Mouse (Mus musculus): ENCODE results near the gene Elovl5. TPM values are rescaled to one million over a fixed set of nuclear protein-coding genes. Genes with fewer than 3 reads are reported as not detected.

The Elovl5 gene
- total and polyA plus RNA-seq, 2 experiments from 2014 or later = 71.6 to 90.5 TPM

- Histone ChIP-seq H3K27ac (no peak overlapping the region), H3K36me3 (ENCODE audit: insufficient read depth, low read length) (peaks cover 4% of the 10 kb centered on the region; the same call in 1 of the 2 replicates), H3K4me1 (ENCODE audit: insufficient read depth, low read length) (peaks cover 3% of the 10 kb centered on the region; the same call in 1 of the 2 replicates), H3K4me3 (ENCODE audit: low read length) (no peak overlapping the region), H3K27me3 (ENCODE audit: insufficient read depth, low read length) (no peaks in the 10 kb centered on the region), H3K9ac (replicated peaks; ENCODE audit: low read length) (no peak overlapping the region), H3K9me3 (ENCODE audit: low read length) (no peaks in the 10 kb centered on the region), H3K4me2 (ENCODE audit: low read depth, low read length) (no peak overlapping the region)
- WGBS = 90% methylated on average over 7 of the region's 7 CpGs
- TF ChIP-seq CTCF (IDR thresholded peaks at IDR 0.05; ENCODE audit: low read depth) = no peak
- DNase-seq (ENCODE audit: low spot score) (no peak), ATAC-seq (no peak)
Measured at GRCm38 (mm10) chr9:77958327-77958726, 41.2 kb downstream of the Elovl5 start.

- H3K4me2 ChIP-seq (ENCODE audit: low read depth, low read length) = no peak overlapping the region
- H3K9ac ChIP-seq (replicated peaks; ENCODE audit: low read length) = no peak overlapping the region
- H3K4me3 ChIP-seq (ENCODE audit: low read length) = no peak overlapping the region
- WGBS = 96% methylated on average over 12 of the region's 12 CpGs
- H3K9me3 ChIP-seq (ENCODE audit: low read length) = no peaks in the 10 kb centered on the region
- no peak overlapping the region for H3K27ac ChIP-seq
- TF ChIP-seq CTCF (IDR thresholded peaks at IDR 0.05; ENCODE audit: low read depth) = no peak
- ATAC-seq (no peak), DNase-seq (ENCODE audit: low spot score) (no peak)
- peaks cover 4% of the 10 kb centered on the region; the same call in 1 of the 2 replicates for H3K36me3 ChIP-seq (ENCODE audit: insufficient read depth, low read length)
- no peaks in the 10 kb centered on the region for H3K27me3 ChIP-seq (ENCODE audit: insufficient read depth, low read length)
- H3K4me1 ChIP-seq (ENCODE audit: insufficient read depth, low read length) = peaks cover 5% of the 10 kb centered on the region; the same call in 1 of the 2 replicates
Measured at GRCm38 (mm10) chr9:77959759-77960158, 42.6 kb downstream of the Elovl5 start.

GRCm38 (mm10) chr9:77961350-77961749 lies 44.2 kb downstream of the Elovl5 start:
- Histone ChIP-seq H3K9ac (replicated peaks; ENCODE audit: low read length) (no peak overlapping the region), H3K4me3 (ENCODE audit: low read length) (no peak overlapping the region), H3K4me2 (ENCODE audit: low read depth, low read length) (no peak overlapping the region), H3K27ac (no peak overlapping the region), H3K27me3 (ENCODE audit: insufficient read depth, low read length) (no peaks in the 10 kb centered on the region), H3K9me3 (ENCODE audit: low read length) (no peaks in the 10 kb centered on the region), H3K36me3 (ENCODE audit: insufficient read depth, low read length) (peaks cover 4% of the 10 kb centered on the region; the same call in 1 of the 2 replicates), H3K4me1 (ENCODE audit: insufficient read depth, low read length) (peaks cover 5% of the 10 kb centered on the region; the same call in 1 of the 2 replicates)
- 83% methylated on average over 6 of the region's 6 CpGs for WGBS
- DNase-seq (ENCODE audit: low spot score) = no peak
- ATAC-seq = no peak
- no peak for TF ChIP-seq CTCF (IDR thresholded peaks at IDR 0.05; ENCODE audit: low read depth)

GRCm38 (mm10) chr9:77964084-77964483 lies 46.9 kb downstream of the Elovl5 start:
- Histone ChIP-seq H3K9me3 (ENCODE audit: low read length) (no peaks in the 10 kb centered on the region), H3K4me1 (ENCODE audit: insufficient read depth, low read length) (peaks cover 5% of the 10 kb centered on the region; the same call in 1 of the 2 replicates), H3K4me3 (ENCODE audit: low read length) (no peak overlapping the region), H3K27ac (no peak overlapping the region; the same call in 1 of the 2 replicates), H3K27me3 (ENCODE audit: insufficient read depth, low read length) (no peaks in the 10 kb centered on the region), H3K9ac (replicated peaks; ENCODE audit: low read length) (no peak overlapping the region), H3K36me3 (ENCODE audit: insufficient read depth, low read length) (peaks cover 4% of the 10 kb centered on the region; the same call in 1 of the 2 replicates), H3K4me2 (ENCODE audit: low read depth, low read length) (no peak overlapping the region)
- TF ChIP-seq CTCF (IDR thresholded peaks at IDR 0.05; ENCODE audit: low read depth) = no peak
- WGBS = 38% methylated on average over 14 of the region's 14 CpGs
- DNase-seq (ENCODE audit: low spot score) (no peak), ATAC-seq (peak; percentile 73)

- Histone ChIP-seq H3K27ac (no peak overlapping the region), H3K27me3 (ENCODE audit: insufficient read depth, low read length) (no peaks in the 10 kb centered on the region), H3K9ac (replicated peaks; ENCODE audit: low read length) (no peak overlapping the region), H3K36me3 (ENCODE audit: insufficient read depth, low read length) (peaks cover 4% of the 10 kb centered on the region; the same call in 1 of the 2 replicates), H3K4me2 (ENCODE audit: low read depth, low read length) (no peak overlapping the region), H3K9me3 (ENCODE audit: low read length) (no peaks in the 10 kb centered on the region), H3K4me1 (ENCODE audit: insufficient read depth, low read length) (peaks cover 5% of the 10 kb centered on the region; the same call in 1 of the 2 replicates), H3K4me3 (ENCODE audit: low read length) (no peak overlapping the region)
- no peak for TF ChIP-seq CTCF (IDR thresholded peaks at IDR 0.05; ENCODE audit: low read depth)
- WGBS = 73% methylated on average over 5 of the region's 5 CpGs
- no peak for DNase-seq (ENCODE audit: low spot score)
- no peak for ATAC-seq
Measured at GRCm38 (mm10) chr9:77965287-77965686, 48.1 kb downstream of the Elovl5 start.

GRCm38 (mm10) chr9:77965768-77966552 lies 48.8 kb downstream of the Elovl5 start:
- no peak for TF ChIP-seq CTCF (IDR thresholded peaks at IDR 0.05; ENCODE audit: low read depth)
- Histone ChIP-seq H3K36me3 (ENCODE audit: insufficient read depth, low read length) (peaks cover under 1% of the 10 kb centered on the region; the same call in 1 of the 2 replicates), H3K4me3 (ENCODE audit: low read length) (no peak overlapping the region), H3K4me1 (ENCODE audit: insufficient read depth, low read length) (peaks cover 5% of the 10 kb centered on the region; the same call in 1 of the 2 replicates), H3K27ac (no peak overlapping the region), H3K9me3 (ENCODE audit: low read length) (no peaks in the 10 kb centered on the region), H3K4me2 (ENCODE audit: low read depth, low read length) (no peak overlapping the region), H3K9ac (replicated peaks; ENCODE audit: low read length) (no peak overlapping the region), H3K27me3 (ENCODE audit: insufficient read depth, low read length) (no peaks in the 10 kb centered on the region)
- DNase-seq (ENCODE audit: low spot score) (no peak), ATAC-seq (no peak)
- 91% methylated on average over 6 of the region's 6 CpGs for WGBS

GRCm38 (mm10) chr9:77966861-77967260 lies 49.7 kb downstream of the Elovl5 start:
- H3K9ac ChIP-seq (replicated peaks; ENCODE audit: low read length) = no peak overlapping the region
- H3K4me2 ChIP-seq (ENCODE audit: low read depth, low read length) = no peak overlapping the region
- H3K36me3 ChIP-seq (ENCODE audit: insufficient read depth, low read length) = no peaks in the 10 kb centered on the region
- DNase-seq (ENCODE audit: low spot score) = no peak
- peak overlapping the region; percentile 41; the same call in 1 of the 2 replicates for H3K27ac ChIP-seq
- WGBS = 96% methylated on average over 7 of the region's 7 CpGs
- ATAC-seq = no peak
- no peak overlapping the region for H3K4me3 ChIP-seq (ENCODE audit: low read length)
- H3K27me3 ChIP-seq (ENCODE audit: insufficient read depth, low read length) = no peaks in the 10 kb centered on the region
- H3K9me3 ChIP-seq (ENCODE audit: low read length) = no peaks in the 10 kb centered on the region
- peaks cover 5% of the 10 kb centered on the region; the same call in 1 of the 2 replicates for H3K4me1 ChIP-seq (ENCODE audit: insufficient read depth, low read length)
- TF ChIP-seq CTCF (IDR thresholded peaks at IDR 0.05; ENCODE audit: low read depth) = no peak
